ENCODE assay signal across 17 mouse cellular contexts in the genomic region with DNA sequence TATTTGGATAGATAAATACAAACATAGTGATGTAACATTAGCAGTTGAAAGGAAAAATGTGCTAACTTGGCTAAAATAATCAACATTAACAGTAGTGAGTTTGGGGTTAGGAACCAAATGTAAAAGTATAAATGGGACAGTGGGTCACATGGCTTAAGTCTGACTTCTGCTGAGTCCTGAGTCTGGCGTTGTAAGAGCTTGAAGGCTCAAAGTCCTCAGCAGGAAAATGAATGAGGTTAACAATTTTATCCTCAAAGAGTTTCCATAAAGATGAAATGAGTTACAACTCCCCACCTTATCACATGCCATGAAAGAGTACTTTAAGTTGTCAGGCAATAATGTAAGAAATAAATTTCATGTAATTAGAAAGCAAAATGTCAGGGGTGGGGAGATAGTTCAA. TPM values are rescaled to one million over a fixed set of nuclear protein-coding genes. Genes with fewer than 3 reads are reported as not detected.
"Had no signal": no experiment of that assay in that cellular context is flagged by ENCODE, and none has a peak within 500 bp of the region (broad histone marks: within the 10 kb centered on the region; RNA-seq: fewer than 3 reads in every experiment).

No protein-coding gene starts in this region.

- DNase-seq: lung, adult 18-20 months; lung, embryonic 14.5 days; lung, postnatal 10 days; lung, postnatal 4 days; midbrain, embryonic 14.5 days; right cerebral cortex, postnatal 14 days; thymus, adult 2 months; thymus, postnatal 25 days; thymus, postnatal 4 days had no signal

- ATAC-seq: midbrain, embryonic 16.5 days had no signal

- H3K36me3 ChIP-seq: midbrain, embryonic 10.5 days; midbrain, embryonic 12.5 days; neural tube, embryonic 13.5 days; neural tube, embryonic 15.5 days had no signal

- H3K4me1 ChIP-seq: midbrain, embryonic 10.5 days; midbrain, embryonic 12.5 days; neural tube, embryonic 13.5 days; neural tube, embryonic 15.5 days had no signal

- H3K9me3 ChIP-seq: midbrain, embryonic 10.5 days; midbrain, embryonic 12.5 days; neural tube, embryonic 13.5 days; neural tube, embryonic 15.5 days had no signal

- H3K27me3 ChIP-seq: midbrain, embryonic 12.5 days; neural tube, embryonic 13.5 days; neural tube, embryonic 15.5 days had no signal

- H3K9ac ChIP-seq: lung, embryonic 14.5 days; midbrain, embryonic 12.5 days; neural tube, embryonic 13.5 days; neural tube, embryonic 15.5 days had no signal

- H3K27ac ChIP-seq: midbrain, embryonic 10.5 days; midbrain, embryonic 12.5 days; neural tube, embryonic 13.5 days; neural tube, embryonic 15.5 days had no signal

- H3K4me3 ChIP-seq: midbrain, embryonic 10.5 days; midbrain, embryonic 12.5 days; myocyte; neural tube, embryonic 13.5 days; neural tube, embryonic 15.5 days had no signal

- H3K4me2 ChIP-seq: lung, embryonic 14.5 days; midbrain, embryonic 12.5 days; neural tube, embryonic 13.5 days; neural tube, embryonic 15.5 days had no signal

RNA-seq across cellular contexts. Expression of gene Fam83b, which starts 13.8 kb away (rescaled TPM):
- polyA plus RNA-seq: midbrain, embryonic 14.5 days; spleen, adult 2 months; testis, adult 2 months had no signal
